Mouse (Mus musculus) right cerebral cortex, postnatal 4 days (tissue): ENCODE data around the gene Zer1.

Source experiments
- DNase-seq: peaks from one replicate; pipeline ENCODE4 v3.0.0-alpha.2; 2022

Zer1 gene

GRCm38 (mm10) chr2:30048699-30049388, 75.5 kb downstream of the Zer1 start, which contains the start of gene Wdr34:
TSS of gene Wdr34 (minus strand) at chr2:30048881.
- peak; percentile 98 for DNase-seq

DNA sequence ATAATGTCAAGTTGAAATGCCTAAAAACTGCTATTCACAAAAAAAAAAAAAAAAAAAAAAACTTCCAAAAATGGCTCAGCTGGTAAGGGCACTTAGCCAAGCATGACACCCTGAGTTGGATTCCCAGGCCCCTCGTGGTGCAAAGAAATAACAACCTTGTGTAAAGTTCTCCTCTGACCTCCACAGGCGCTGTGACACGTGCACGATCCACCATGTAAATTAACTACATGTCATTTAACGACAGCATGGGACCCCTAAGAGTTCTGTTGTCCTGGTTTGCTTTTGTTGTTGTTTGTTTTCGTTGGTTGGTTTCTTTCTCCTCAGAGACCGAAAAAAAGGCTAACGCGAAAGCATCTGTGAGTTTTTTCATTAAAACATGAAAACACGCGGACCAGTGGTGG, 76.3 kb downstream of the Zer1 start:
- no peak for DNase-seq
